Mouse (Mus musculus) B cell, adult (primary cell): ENCODE data around the gene Exosc7. TPM values are rescaled to one million over a fixed set of nuclear protein-coding genes. Genes with fewer than 3 reads are reported as not detected.

Experiments
- total RNA-seq: library from RNA; stranded (reverse); gene quantifications from 4 replicates; pipeline ENCODE4 v1.2.4, GENCODE M21; 2023; ENCODE audit not compliant: inconsistent age

Exosc7 gene
- total RNA-seq = 34.0 to 45.3 TPM (median 37.9 TPM) in 4 replicates

DNA sequence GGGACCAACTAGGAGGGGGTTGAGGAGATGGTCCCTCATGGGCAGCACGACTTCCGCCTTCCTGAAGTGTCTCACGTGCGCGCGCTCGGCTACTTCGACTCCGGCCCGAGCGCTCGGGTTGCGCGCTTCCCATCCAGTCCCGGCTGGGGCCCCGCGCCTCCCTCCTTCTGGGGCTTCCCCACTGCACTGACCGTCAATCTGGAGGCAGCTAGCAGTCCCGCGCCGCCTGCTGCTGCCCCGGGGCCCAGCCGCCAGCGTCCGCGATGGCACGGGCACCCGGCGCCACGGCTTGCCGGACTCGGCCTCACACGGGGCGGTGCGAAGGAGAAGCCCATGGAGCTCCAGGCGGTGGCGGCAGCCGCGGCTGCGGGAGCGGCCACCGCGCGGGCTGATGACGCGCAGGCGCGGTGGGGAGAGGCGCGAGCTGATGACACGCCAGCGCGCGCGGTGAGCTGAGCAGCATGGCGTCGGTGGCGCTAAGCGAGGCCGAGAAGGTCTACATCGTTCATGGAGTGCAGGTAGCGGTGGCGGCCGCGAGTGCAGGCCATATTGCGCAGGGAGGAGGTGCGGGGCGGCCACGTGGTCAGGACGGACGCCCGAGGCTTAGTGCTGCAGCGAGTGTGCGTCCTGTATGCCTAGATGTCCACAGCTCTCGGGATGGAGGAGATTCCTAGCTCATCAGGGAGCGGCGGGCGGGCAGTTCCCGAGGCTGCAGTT lies at the start of gene Exosc7, which contains the start of gene Zdhhc3:
Exosc7 (plus strand) TSS at position 411 of the 717 bp plus-strand sequence.
Zdhhc3 (minus strand) TSS at position 401 of the 717 bp plus-strand sequence.

DNA sequence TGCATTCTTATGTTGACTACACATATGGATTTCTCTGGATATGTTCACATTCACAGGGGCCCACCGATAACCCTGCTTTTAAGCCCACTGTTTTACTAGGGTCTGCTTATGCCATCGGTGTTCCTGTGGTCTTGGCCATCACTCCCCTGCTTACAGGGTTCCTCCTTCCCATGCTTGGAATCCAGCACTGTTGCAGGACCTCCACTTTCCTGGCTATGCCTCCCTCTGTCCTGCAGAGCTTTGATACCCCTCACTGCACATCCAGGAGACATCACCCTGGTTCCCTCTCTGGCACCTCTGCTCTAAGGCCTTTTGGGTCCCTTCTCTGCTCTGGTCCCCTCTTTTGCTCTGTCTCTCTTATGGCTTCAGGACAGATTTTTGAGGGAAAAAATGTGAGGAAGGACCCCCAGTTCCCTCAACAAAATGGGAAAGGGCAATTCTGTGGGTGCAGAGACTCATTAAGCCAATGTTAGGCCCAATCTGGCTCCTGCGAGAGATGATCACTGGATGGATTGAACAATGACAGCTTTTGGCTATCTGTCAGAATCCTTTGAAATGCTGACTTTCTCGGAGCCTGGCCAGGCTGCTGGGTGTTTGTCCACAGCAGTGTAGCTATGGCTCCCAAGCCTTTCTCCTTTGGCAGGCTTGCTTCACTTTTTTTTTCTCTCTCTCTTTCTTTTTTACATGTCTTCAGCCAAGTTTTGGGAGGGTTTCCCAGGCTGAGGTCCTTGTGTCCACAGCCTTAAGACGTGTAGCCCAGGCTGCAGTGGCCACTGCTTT lies 37.4 kb downstream of the Exosc7 start, which contains the start of gene Clec3b:
Clec3b (plus strand) TSS at position 706 of the 780 bp plus-strand sequence.

Other genes starting within 250 kb of the Exosc7 start
- 120 to 148 TPM (median 132 TPM) in 4 replicates for gene Zfp445, start 247.2 kb upstream of the Exosc7 start, total RNA-seq
- 2.6 to 4.5 TPM (median 4.0 TPM) in 4 replicates for gene Zkscan7, start 227.5 kb upstream of the Exosc7 start, total RNA-seq
- gene Zfp105, start 190.1 kb upstream of the Exosc7 start, total RNA-seq = 0.42 TPM in 1 of 4 replicates, not detected in the others
- 40.3 to 49.8 TPM (median 45.0 TPM) in 4 replicates for gene 1110059G10Rik, start 162.2 kb upstream of the Exosc7 start, total RNA-seq
- gene Kif15, start 162.2 kb upstream of the Exosc7 start, total RNA-seq = 3.4 to 7.5 TPM (median 5.4 TPM) in 4 replicates
- gene Tmem42, start 91.9 kb upstream of the Exosc7 start, total RNA-seq = 13.5 to 18.0 TPM (median 17.4 TPM) in 4 replicates
- gene Tgm4, start 78.5 kb upstream of the Exosc7 start, total RNA-seq = 0.54 TPM in 1 of 4 replicates, not detected in the others
- gene Zdhhc3, start within 50 bp of the Exosc7 start, total RNA-seq = 38.7 to 46.7 TPM (median 43.4 TPM) in 4 replicates
- 0.58 to 1.3 TPM (median 0.87 TPM) in 3 of 4 replicates, not detected in the other for gene Clec3b, start 37.7 kb downstream of the Exosc7 start, total RNA-seq
- gene Cdcp1, start 102.8 kb downstream of the Exosc7 start, total RNA-seq = not detected in 4 replicates
- gene Tmem158, start 147.5 kb downstream of the Exosc7 start, total RNA-seq = 0.39 TPM in 1 of 4 replicates, not detected in the others